Mouse (Mus musculus): ENCODE results near the gene Psma3. TPM values are rescaled to one million over a fixed set of nuclear protein-coding genes. Genes with fewer than 3 reads are reported as not detected.

Psma3 gene
- polyA plus RNA-seq, 1 experiment = 42.4 TPM

GRCm38 (mm10) chr12:70973831-70974230 lies 590 bp upstream of the Psma3 start:
- no peaks in the 10 kb centered on the region for H3K27me3 ChIP-seq (ENCODE audit: control insufficient read depth, insufficient read depth, low read length)
- no peaks in the 10 kb centered on the region for H3K36me3 ChIP-seq (ENCODE audit: control insufficient read depth, insufficient read depth, low read length)
- no peak for TF ChIP-seq POLR2A (IDR thresholded peaks at IDR 0.05; ENCODE audit: control insufficient read depth, low read depth, low read length)
- no peak for TF ChIP-seq CTCF (IDR thresholded peaks at IDR 0.05; ENCODE audit: control insufficient read depth, insufficient read depth, insufficient replicate concordance, low read depth, low read length)
- no peaks in the 10 kb centered on the region; the same call in 1 of the 2 replicates for H3K4me1 ChIP-seq (ENCODE audit: control insufficient read depth, insufficient read depth, low read length)
- H3K27ac ChIP-seq (ENCODE audit: control insufficient read depth, insufficient read depth, low read depth, low read length) = peak overlapping the region; percentile 93
- peak overlapping the region; percentile 97 for H3K4me3 ChIP-seq (ENCODE audit: control insufficient read depth, low read depth, low read length)

- peak overlapping the region; percentile 97 for H3K4me3 ChIP-seq (ENCODE audit: control insufficient read depth, low read depth, low read length)
- no peaks in the 10 kb centered on the region; the same call in 1 of the 2 replicates for H3K4me1 ChIP-seq (ENCODE audit: control insufficient read depth, insufficient read depth, low read length)
- TF ChIP-seq CTCF (IDR thresholded peaks at IDR 0.05; ENCODE audit: control insufficient read depth, insufficient read depth, insufficient replicate concordance, low read depth, low read length) (no peak), POLR2A (IDR thresholded peaks at IDR 0.05; ENCODE audit: control insufficient read depth, low read depth, low read length) (no peak)
- H3K36me3 ChIP-seq (ENCODE audit: control insufficient read depth, insufficient read depth, low read length) = no peaks in the 10 kb centered on the region
- H3K27ac ChIP-seq (ENCODE audit: control insufficient read depth, insufficient read depth, low read depth, low read length) = peak overlapping the region; percentile 93
- H3K27me3 ChIP-seq (ENCODE audit: control insufficient read depth, insufficient read depth, low read length) = no peaks in the 10 kb centered on the region
These were observed 985 bp downstream of the Psma3 start for GRCm38 (mm10) chr12:70975406-70975805.

DNA sequence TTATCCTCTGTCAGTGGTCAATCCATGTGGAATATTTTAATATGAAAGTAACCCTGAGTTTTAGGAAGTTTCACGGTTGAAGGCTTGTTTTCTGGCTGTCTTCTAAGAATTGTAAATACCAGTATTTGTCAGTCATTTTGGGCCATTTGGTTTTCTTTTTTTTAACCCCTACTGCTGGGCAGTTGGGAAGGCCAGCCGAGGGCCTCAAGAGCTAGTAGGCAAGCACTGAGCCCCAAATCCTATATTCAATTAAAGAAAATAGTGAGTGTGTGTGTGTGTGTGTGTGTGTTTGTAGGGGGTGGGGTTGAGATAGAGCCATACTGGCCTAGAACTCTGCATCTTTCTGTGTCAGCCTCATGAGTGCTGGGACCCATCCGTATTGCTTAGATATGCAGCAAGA lies 1.5 kb downstream of the Psma3 start:
- Histone ChIP-seq H3K4me1 (ENCODE audit: control insufficient read depth, insufficient read depth, low read length) (no peaks in the 10 kb centered on the region; the same call in 1 of the 2 replicates), H3K4me3 (ENCODE audit: control insufficient read depth, low read depth, low read length) (no peak overlapping the region; the same call in 1 of the 2 replicates), H3K36me3 (ENCODE audit: control insufficient read depth, insufficient read depth, low read length) (no peaks in the 10 kb centered on the region), H3K27ac (ENCODE audit: control insufficient read depth, insufficient read depth, low read depth, low read length) (no peak overlapping the region), H3K27me3 (ENCODE audit: control insufficient read depth, insufficient read depth, low read length) (no peaks in the 10 kb centered on the region)
- TF ChIP-seq CTCF (IDR thresholded peaks at IDR 0.05; ENCODE audit: control insufficient read depth, insufficient read depth, insufficient replicate concordance, low read depth, low read length) (no peak), POLR2A (IDR thresholded peaks at IDR 0.05; ENCODE audit: control insufficient read depth, low read depth, low read length) (no peak)

GRCm38 (mm10) chr12:70978345-70978744 lies 3.9 kb downstream of the Psma3 start:
- TF ChIP-seq POLR2A (IDR thresholded peaks at IDR 0.05; ENCODE audit: control insufficient read depth, low read depth, low read length) = no peak
- TF ChIP-seq CTCF (IDR thresholded peaks at IDR 0.05; ENCODE audit: control insufficient read depth, insufficient read depth, insufficient replicate concordance, low read depth, low read length) = no peak
- H3K4me1 ChIP-seq (ENCODE audit: control insufficient read depth, insufficient read depth, low read length) = no peaks in the 10 kb centered on the region; the same call in 1 of the 2 replicates
- no peak overlapping the region for H3K4me3 ChIP-seq (ENCODE audit: control insufficient read depth, low read depth, low read length)
- no peak overlapping the region for H3K27ac ChIP-seq (ENCODE audit: control insufficient read depth, insufficient read depth, low read depth, low read length)
- no peaks in the 10 kb centered on the region for H3K27me3 ChIP-seq (ENCODE audit: control insufficient read depth, insufficient read depth, low read length)
- no peaks in the 10 kb centered on the region; the same call in 1 of the 2 replicates for H3K36me3 ChIP-seq (ENCODE audit: control insufficient read depth, insufficient read depth, low read length)

GRCm38 (mm10) chr12:70984855-70985550 lies 10.6 kb downstream of the Psma3 start:
- H3K36me3 ChIP-seq (ENCODE audit: control insufficient read depth, insufficient read depth, low read length) = peaks cover 1% of the 10 kb centered on the region
- H3K27me3 ChIP-seq (ENCODE audit: control insufficient read depth, insufficient read depth, low read length) = no peaks in the 10 kb centered on the region
- H3K27ac ChIP-seq (ENCODE audit: control insufficient read depth, insufficient read depth, low read depth, low read length) = no peak overlapping the region
- H3K4me1 ChIP-seq (ENCODE audit: control insufficient read depth, insufficient read depth, low read length) = no peaks in the 10 kb centered on the region; the same call in 1 of the 2 replicates
- H3K4me3 ChIP-seq (ENCODE audit: control insufficient read depth, low read depth, low read length) = no peak overlapping the region
- no peak for TF ChIP-seq POLR2A (IDR thresholded peaks at IDR 0.05; ENCODE audit: control insufficient read depth, low read depth, low read length)
- TF ChIP-seq CTCF (IDR thresholded peaks at IDR 0.05; ENCODE audit: control insufficient read depth, insufficient read depth, insufficient replicate concordance, low read depth, low read length) = no peak

DNA sequence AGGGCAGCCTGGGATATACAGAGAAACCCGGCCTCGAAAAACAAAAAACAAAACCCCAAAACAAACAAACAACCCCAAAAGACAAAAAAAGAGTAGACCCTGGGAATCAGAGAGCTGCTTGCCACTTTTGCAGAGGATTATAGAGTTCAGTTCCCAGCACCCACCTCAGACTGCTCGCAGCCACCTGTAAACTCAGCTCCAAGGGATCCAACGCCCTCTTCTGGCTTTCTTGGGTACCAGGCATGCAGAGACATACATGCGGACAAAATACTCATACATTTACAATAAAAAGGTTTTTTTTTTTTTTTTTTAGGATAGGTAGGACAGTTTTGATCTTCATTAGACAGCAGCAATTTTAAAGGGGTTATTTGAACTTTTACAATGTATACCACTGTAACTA lies 22.8 kb downstream of the Psma3 start:
- no peaks in the 10 kb centered on the region for H3K4me1 ChIP-seq (ENCODE audit: control insufficient read depth, insufficient read depth, low read length)
- H3K27ac ChIP-seq (ENCODE audit: control insufficient read depth, insufficient read depth, low read depth, low read length) = no peak overlapping the region
- TF ChIP-seq POLR2A (IDR thresholded peaks at IDR 0.05; ENCODE audit: control insufficient read depth, low read depth, low read length) = no peak
- TF ChIP-seq CTCF (IDR thresholded peaks at IDR 0.05; ENCODE audit: control insufficient read depth, insufficient read depth, insufficient replicate concordance, low read depth, low read length) = no peak
- 0 out of 2 replicates have a peak, but pooled peaks cover 1% of the 10 kb centered on the region for H3K36me3 ChIP-seq (ENCODE audit: control insufficient read depth, insufficient read depth, low read length)
- H3K27me3 ChIP-seq (ENCODE audit: control insufficient read depth, insufficient read depth, low read length) = no peaks in the 10 kb centered on the region
- H3K4me3 ChIP-seq (ENCODE audit: control insufficient read depth, low read depth, low read length) = no peak overlapping the region

DNA sequence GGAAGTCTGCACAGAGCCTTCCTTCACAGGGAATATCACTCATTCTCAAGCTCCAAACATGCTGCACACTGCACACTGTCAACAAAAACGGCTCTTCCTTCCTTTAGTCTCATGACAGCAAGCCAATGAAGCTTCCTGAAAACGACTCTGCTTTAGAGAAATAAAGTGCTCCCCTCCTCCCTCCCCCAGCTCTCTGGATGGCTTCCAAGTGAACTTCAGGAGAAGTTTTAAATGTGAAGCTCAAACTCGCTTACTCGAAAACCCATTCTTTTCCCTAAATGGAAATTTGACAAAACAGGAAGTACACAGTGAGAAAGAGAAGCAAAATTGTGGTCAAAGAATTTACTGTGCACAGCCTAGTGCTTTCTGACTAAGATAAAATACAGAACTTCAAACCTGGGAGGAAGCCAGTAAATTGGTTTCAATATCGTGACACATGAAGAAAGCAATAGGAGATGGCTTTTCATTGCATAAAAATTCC lies 25.0 kb downstream of the Psma3 start:
- no peaks in the 10 kb centered on the region for H3K27me3 ChIP-seq (ENCODE audit: control insufficient read depth, insufficient read depth, low read length)
- H3K27ac ChIP-seq (ENCODE audit: control insufficient read depth, insufficient read depth, low read depth, low read length) = no peak overlapping the region
- no peaks in the 10 kb centered on the region for H3K4me1 ChIP-seq (ENCODE audit: control insufficient read depth, insufficient read depth, low read length)
- no peaks in the 10 kb centered on the region for H3K36me3 ChIP-seq (ENCODE audit: control insufficient read depth, insufficient read depth, low read length)
- TF ChIP-seq CTCF (IDR thresholded peaks at IDR 0.05; ENCODE audit: control insufficient read depth, insufficient read depth, insufficient replicate concordance, low read depth, low read length) (no peak), POLR2A (IDR thresholded peaks at IDR 0.05; ENCODE audit: control insufficient read depth, low read depth, low read length) (no peak)
- no peak overlapping the region for H3K4me3 ChIP-seq (ENCODE audit: control insufficient read depth, low read depth, low read length)

Data from testis, adult 2 months (tissue).